Mouse (Mus musculus) cerebellum, postnatal 25 days (tissue): ENCODE measurements around the gene Dram1.

Experiments used
- DNase-seq, 2 experiments: peaks; one replicate each; pipeline ENCODE4 v3.0.0; 2021; ENCODE audit warnings: mixed read lengths in 2 of 2

The Dram1 gene

DNA sequence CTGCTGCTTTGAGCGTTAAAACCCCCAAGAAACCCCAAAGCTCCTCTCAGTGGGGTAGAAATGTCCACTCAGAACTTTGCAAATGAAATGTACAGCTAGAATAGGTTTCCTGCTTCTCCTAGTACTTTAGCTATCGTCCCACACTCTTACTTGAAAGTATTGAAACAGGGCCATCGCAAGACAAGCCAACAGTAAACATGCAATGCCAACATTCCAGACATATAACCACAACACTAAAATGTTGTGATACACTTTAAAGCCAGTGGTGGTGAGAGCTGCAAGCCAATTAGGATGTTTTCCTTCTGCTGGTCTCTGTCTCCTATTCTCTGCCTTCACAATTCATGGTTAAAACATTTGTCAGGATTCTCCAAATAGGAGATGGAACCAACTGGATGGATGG is 97.2 kb downstream of the Dram1 start:
- DNase-seq, result no peak

GRCm38 (mm10) chr10:88274045-88274444 is 104.8 kb downstream of the Dram1 start:
- DNase-seq, result no peak
